Mouse (Mus musculus): ENCODE results near the gene Tmem163. TPM values are rescaled to one million over a fixed set of nuclear protein-coding genes. Genes with fewer than 3 reads are reported as not detected.

Tmem163 gene
- total RNA-seq, 2 experiments from 2014 or later = 18.0 to 18.6 TPM

DNA sequence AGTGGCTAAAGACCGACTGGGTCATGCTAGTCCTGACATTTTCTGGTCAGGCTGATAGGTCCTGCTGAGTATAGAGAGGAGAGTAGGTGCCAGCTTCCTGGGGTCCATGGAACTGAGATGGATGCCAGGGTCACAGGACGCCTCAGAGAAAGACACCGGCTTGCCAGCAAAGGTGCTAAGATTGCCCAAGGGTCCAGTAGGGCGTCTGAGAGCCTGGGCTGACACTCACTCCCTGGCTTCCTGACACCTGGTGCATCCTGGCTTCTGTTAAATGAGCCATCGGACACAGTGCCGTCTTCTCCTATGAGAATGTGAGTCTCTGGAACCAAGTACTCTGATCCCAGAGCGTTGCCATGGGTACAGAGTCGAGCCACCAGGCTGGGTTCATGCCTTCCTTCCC is 170.4 kb downstream of the Tmem163 start:
- DNase-seq (ENCODE audit: extremely low spot score in 1 of 2, low spot score in 1 of 2) = no peak

DNA sequence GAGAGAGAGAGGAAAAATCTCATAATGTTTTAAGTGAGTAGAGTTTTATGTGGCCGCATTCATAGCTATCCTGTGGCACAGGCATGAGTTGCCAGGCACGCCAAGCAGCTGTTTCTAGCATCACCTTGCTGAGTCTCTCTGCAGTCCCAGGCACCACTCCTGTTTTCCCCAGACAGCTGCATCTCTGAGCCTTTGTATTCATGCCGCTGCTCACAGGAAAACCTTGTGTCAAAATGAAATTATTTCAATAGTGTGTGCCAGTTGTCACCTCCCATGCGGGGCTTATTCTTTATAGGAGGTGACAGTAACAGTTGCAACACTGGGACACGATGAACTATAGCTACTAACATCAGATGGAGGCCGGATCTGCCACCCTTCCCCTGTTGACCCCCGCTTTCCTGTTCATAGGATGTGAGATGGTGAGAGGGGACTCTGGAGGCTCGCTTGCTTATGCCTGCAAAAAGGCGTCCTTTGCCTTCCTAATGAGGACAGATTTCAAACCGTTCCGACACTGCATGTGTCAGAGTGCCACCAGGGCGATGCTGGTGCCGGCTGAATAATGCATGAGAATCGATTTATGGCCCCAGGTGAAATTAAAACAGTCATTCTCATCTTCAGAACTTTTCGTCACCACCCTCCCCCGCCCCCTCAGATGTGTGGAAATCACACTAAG is 171.1 kb downstream of the Tmem163 start:
- DNase-seq (ENCODE audit: extremely low spot score in 1 of 2, low spot score in 1 of 2) = no peak

DNA sequence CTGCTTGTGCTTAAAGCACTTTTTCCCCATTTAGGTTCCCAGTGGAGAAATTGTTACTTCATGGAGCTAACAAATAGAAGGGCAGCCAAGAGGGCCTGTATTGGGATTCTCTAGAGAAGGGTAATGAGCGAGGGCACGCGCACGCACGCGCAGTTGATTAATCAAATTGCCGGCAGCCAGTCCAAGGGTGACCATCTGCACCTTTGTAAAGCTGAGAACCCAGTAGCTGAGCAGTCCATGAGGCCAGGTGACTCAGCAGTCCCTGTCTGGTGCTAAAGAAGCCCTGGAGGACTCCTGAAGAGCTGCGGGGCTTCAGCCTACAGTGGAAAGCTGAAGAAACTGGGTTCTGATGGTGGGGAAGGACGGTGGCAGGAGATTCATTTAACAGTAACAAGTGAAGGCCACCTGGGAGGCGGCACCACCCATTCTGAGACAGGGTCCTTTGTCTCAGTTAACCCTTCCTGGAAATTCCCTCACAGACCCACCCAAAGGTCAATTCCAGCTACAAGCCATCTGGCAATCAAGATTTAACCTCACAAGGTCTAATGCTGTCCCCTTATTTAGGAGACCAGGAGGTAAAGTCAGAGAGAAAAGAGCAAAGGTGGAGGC is 172.2 kb downstream of the Tmem163 start:
- DNase-seq (ENCODE audit: extremely low spot score in 1 of 2, low spot score in 1 of 2) = no peak

DNA sequence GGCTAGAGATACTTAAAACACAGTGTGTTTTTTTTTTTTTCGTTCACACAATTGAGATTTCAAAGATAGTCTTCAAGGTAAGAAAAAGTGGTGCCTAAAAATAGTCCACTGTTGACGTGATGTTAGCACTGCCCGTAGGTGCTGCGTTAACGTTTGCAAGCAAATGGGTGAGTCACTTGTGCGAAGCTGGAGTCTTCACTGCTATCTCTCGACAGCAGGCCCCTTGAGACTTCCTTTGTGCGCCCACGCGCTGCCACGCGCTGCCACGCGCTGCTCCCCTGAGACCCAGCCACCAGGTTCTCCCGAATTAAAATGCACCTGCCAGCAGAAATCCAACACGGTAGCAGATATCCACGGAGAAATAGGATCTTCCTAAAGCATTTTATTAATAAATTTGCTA is 178.6 kb downstream of the Tmem163 start:
- no peak for DNase-seq (ENCODE audit: extremely low spot score in 1 of 2, low spot score in 1 of 2)

DNA sequence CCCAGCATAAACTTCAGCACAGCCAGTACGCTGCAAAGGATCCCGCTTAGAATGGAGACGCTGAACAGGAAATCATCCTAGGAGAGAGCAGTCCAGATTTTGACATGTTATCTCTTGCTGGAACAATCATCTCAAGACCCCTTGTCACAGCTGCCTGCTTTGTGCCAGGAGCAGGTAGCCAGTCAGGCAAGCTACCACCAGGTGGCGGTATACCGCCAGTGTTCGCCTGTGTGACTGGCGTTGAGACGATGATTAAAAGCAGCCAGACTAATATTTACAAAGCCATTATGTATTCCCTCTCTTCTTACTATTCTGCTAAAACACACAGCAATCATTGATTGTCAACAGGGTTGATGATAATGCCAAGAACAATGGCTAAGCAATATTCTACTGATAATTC is 179.1 kb downstream of the Tmem163 start:
- peak; percentile 88 to 96 for DNase-seq (ENCODE audit: extremely low spot score in 1 of 2, low spot score in 1 of 2)

DNA sequence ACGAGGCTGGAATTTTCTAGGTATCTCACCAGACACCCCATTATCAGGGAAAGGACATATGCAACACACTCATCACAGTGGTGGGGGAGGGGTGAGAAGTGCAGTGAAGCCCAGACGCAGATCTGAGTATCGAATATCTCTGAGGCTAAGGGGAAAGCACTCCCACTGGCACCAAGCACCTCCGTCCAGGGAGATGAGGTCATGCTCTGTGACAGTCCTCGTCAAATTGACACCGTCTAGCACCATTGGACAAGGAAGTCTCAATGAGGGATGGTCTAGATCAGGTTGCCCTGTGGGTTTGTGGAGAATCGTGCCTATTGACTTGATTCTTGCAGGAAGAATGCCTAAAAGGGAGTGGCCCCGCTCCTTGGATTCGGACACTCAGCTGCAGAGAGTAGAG is 180.6 kb downstream of the Tmem163 start:
- no peak for DNase-seq (ENCODE audit: extremely low spot score in 1 of 2, low spot score in 1 of 2)

DNA sequence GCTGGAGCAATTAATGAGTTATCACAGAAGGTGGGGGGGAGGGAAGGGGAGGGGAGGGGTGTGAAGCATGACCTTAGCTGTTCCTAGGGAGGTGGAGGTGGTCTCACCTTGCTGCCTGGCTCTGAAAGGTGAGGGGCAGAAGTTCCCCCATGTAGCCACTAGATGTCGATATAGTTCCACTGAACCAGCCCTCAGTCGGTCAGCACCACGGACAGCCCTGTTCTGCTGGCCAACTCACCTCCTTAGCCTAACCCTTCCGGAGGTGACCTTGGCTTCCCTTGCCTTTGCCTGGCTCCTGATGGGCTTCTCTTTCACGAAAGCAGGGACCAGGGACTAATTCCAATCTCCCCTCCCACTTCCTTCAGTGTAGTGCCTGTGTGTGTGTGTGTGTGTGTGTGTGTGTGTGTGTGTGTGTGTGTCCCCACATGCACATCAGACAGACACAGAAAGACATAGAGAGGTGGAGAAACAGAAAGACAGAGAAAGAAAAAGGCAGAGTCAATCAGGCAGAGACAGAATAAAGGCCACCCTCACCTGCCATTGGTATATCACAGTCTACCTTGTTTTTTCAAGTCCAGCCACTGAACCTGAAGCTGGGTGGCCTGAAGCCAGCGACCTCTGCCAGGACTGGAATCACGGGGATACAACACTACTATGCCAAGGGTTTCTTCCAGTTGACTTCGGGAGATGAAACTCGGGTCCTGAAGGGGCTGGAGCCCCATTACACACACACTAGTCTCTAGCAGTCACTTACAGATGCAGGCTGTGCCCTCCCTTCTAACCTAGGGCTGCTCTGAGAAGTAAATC is 182.4 kb downstream of the Tmem163 start:
- DNase-seq (ENCODE audit: extremely low spot score in 1 of 2, low spot score in 1 of 2) = peak in 1 of 2 experiments; percentile 46

DNA sequence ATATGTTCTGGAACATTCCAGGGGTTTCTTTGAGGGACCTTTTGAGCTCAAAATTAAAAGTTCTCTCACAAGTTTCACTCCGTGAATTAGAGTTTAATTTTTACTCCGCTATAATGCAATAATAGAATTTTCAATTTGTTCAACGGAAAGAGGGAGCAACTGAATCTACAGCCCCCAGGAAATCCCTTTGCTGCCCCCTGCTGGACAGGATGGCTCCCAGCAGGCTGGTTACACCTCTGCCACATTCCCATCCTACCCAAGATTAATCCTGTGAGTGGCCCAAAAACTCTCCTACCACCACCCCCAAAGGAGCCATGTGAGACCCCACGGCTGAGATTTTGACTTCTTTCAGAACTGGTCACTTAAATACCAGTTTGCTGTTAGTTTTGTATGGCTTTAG is 192.2 kb downstream of the Tmem163 start:
- peak in 1 of 2 experiments; percentile 63 for DNase-seq (ENCODE audit: extremely low spot score in 1 of 2, low spot score in 1 of 2)

DNA sequence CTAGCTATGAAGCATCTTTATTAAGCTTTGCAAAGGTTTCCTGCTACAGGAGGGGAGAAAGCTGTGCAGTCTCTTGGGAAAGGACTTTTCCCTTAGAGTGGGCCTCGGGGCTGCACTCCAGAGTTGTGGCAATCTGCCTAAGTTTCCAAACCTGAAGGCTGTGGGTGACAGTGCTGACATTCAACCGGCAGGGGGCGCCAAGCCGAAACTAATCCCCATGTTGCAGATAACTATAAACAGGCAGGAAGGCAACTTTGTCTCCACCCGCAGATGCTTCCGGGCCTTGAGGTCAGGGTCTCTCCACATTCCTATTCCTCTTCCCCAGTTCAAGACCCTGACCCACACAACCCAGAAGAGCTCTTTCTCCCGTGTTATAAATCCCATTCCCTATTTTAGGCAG is 194.5 kb downstream of the Tmem163 start:
- peak; percentile 45 to 79 for DNase-seq (ENCODE audit: extremely low spot score in 1 of 2, low spot score in 1 of 2)

DNA sequence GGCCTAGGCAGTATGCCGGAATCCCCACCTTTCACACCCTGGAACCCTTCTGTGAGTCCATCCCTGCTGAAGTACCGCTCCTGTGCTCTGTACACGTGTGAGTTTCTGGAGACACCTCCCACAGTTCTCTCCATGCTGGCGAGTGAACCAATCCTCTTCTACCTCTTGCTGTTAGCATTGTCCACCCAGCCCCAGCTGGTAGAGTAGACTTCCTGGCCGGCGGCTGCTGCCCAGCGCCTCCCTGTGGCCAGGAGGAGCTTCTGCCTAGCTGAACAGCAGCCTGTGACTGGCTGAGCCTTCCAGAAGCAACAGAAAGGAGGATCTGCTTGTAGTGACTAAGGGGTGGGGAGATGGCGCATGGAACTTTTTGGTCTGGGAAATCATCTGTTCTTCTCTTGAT is 195.2 kb downstream of the Tmem163 start:
- DNase-seq (ENCODE audit: extremely low spot score in 1 of 2, low spot score in 1 of 2) = no peak

DNA sequence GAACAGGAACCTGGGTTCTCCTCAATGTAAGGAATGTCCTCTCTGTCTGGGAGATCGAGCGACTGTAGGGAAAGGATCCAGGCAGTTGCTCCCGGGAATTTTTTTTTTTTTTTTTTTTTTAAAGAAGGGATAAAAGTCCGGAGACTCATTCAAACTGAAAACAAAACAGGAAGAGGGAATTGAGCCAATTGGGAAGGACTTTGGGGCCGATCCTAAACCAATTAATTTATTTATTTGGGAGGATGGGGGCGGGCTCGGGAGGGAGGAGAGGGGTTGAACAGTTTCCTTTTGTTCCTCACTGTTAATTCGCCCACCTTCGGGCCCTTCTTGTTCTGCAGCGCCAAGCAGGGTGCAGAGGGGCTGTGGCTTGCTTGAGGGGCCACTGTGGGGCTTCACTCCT is 196.4 kb downstream of the Tmem163 start:
- no peak for DNase-seq (ENCODE audit: extremely low spot score in 1 of 2, low spot score in 1 of 2)

DNA sequence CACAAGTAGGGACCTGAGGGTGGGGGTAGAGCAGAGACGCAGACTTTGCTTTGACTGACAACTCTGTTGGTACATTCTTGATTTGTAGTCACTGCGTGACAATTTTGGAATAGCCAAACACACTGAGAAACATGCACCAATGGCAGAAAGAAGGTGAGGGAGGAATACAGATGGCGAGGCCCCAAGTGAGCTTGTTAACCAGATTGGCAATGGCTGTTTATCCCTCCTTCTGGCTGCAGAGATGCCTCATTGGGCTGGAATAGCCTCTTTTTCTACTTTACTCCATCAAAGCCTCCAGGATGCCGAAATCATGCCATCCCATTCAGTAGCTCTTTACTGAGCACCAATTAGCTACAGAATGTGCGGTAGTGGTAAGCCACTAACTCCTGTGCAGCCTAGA is 203.6 kb downstream of the Tmem163 start:
- DNase-seq (ENCODE audit: extremely low spot score in 1 of 2, low spot score in 1 of 2) = no peak

DNA sequence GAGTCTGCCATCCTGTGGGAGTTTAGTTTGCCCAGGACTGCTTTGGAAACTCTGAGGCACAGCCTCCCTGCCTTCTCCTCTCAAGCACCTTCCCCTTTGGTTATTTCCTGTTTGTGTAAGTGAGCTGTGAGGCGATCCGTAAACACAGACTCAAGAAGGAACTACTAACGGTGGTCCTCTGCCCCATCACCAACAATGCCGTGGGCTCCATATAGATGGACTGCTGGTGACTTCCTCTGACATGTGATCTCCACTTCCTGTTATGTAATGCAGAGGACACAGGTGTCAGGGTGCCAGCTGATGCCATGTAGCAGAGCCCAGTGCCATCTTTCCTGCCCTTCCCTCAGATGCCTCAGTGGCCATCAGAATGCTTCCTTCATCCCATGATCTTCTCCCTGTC is 209.2 kb downstream of the Tmem163 start:
- DNase-seq (ENCODE audit: extremely low spot score in 1 of 2, low spot score in 1 of 2) = no peak

DNA sequence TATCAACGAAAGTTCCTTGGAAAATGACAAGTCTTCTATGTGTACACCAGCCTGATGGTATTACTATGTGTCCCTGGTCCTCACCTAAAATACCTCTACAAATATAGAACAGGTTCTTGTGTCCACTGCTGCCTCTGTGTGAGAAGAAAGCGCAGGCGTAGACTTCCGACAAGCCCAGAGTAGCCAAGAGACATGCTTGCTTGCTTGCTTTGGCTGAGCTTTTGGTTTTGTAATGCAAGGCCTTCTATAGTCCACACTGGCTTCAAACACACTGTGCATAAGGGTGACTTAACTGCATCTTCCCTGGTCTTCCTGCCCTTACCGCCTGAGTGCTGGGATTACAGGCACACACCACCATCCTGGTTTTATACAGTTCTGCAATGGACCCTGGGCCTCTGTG is 212.1 kb downstream of the Tmem163 start:
- DNase-seq (ENCODE audit: extremely low spot score in 1 of 2, low spot score in 1 of 2) = no peak

DNA sequence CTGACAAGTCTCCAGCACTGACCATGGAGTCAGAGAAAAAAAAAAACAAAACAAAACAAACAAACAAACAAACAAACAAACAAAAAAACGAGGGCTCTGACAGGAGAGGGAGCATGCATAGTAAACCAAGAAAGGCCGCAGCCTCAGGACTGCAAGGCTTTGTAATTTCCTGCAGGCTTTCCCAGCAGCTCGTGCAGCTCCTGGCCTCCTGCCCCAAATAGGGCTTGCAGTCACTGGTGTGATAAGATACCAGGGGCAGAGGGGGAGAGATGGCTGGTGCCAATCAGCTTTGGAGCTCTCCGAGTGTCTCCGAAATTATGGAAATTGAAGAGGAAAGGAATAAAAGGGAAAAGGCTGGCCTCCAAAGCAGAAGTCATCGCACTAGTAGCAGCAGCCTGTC is 214.1 kb downstream of the Tmem163 start:
- DNase-seq (ENCODE audit: extremely low spot score in 1 of 2, low spot score in 1 of 2) = no peak

DNA sequence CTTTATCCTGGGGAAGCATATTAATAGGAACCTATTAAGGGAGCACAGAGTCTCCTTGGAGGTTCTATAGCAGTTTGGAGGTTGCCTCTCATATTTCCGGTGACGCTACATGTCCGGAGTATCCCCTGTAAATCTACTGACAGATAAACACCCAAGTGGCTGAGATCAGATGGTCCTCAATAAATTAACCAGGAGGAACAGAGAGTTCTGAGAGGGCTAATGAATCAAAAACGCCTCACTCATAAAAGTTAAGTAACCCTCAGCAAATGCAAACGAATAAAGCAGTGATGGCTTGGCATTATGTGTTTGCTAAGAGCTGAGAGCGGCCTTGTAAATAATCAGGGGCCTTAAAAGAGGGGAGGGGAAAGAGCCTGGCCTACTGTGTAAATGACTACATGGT is 215.3 kb downstream of the Tmem163 start:
- no peak for DNase-seq (ENCODE audit: extremely low spot score in 1 of 2, low spot score in 1 of 2)

DNA sequence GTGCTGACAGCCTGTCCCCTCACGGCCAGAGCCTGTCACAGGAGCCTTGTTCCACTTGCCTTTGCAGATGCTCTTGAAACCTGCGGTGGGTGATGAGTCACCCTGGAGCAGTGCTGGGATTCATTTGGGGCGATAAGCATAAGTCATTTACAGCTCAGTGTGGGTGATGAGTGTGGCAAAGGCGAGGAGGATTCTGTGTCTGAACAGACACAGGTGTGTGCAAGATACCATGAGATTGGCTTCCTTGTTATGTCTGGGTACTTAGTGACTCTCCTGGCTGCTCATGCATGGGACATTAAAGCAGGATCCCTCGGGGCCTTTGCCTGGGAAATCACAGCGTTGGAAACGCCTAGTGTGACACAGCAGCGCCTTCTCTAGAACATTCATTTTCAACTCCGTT is 218.3 kb downstream of the Tmem163 start:
- DNase-seq (ENCODE audit: extremely low spot score in 1 of 2, low spot score in 1 of 2) = no peak

DNA sequence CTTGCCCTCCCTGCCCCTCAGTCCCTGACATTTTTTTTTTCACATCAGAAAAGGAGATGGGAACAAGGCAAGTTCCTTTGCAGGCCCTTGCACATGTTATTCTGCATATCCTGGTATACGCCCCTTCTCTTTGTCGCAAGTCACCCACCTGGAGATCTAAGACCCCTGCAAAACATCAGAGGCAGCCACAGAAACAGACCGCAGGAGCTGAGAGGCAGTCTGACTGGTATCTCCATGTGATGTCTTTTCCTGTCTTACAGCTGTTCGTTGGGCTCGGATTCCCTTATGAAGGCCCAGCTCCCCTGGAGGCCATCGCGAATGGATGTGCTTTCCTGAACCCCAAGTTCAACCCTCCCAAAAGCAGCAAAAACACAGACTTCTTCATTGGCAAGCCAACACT is 219.8 kb downstream of the Tmem163 start:
- DNase-seq (ENCODE audit: extremely low spot score in 1 of 2, low spot score in 1 of 2) = no peak

DNA sequence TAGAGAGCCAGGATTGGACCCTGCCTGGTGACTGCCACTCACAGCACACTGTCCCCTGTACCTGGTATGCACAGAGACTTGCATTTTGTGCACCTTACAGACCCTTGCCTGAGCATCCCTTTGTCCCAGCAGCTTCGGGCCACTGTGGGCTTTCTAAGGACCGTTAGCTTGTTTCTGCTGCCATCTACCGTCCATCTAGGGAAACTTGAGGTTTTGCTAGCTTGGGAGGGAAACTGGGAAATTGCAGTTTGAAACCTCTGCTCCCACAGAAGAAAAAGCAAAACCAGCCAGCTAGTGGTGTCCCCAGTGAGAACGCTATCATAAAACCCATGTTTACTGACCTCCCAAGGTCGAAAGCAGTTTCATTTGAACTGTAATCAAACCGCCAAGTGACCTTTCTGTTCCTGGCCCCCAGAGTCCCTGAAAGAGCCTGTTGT is 220.3 kb downstream of the Tmem163 start:
- DNase-seq (ENCODE audit: extremely low spot score in 1 of 2, low spot score in 1 of 2) = peak; percentile 36 to 57

DNA sequence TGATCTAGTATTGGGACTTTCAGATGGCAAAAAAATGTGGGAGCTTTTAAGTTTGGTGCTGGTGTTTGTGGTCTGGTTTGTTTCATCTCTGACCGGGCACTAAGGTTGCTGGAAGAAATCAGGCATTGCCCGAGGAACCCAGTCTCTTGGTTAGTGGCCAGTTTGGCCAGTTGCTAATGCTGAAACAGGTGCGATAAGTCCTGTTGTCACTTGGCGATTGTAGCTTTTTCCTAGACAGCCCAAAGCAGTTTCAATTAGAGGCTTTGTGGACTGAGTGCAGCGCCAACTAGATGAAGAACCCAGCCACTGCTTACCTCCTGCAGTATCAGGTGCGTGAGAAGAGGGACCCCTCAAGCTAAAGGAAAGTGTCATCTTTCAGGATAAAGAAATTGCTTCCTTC is 226.0 kb downstream of the Tmem163 start:
- no peak for DNase-seq (ENCODE audit: extremely low spot score in 1 of 2, low spot score in 1 of 2)

DNA sequence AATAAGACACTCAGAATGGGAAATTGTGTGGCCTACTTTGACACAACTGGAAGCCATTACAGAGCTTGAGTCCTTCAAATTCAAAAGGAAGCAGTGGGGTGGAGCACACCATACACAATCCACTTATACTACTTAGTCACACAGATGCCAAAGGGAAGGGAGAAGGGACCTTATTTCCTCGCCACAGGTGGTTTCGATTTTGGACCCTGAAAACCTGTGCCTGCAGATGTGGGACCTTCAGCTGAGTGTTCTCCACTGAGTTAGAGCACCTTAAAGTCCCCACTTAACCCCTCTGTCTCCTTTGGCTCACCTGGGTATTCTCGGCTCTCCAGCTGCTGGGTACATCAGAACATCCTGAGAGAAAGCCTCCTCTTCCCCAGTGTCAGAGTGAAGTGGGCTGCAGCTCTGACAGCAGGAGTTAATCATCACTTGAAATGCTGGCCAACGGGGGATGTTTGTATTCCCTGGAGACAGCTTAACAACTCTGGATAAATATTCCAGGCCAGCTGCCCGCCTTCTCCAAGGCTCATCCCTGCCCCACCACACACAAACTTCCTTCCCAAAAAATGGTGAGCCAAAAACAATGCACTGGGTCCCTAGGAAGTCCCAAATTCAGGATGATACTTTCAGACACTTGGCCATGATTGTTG is 234.4 kb downstream of the Tmem163 start:
- no peak for DNase-seq (ENCODE audit: extremely low spot score in 1 of 2, low spot score in 1 of 2)
